Mouse (Mus musculus): ENCODE results near the gene Pear1.
A peak's percentile ranks its signal among the peaks of the same experiment; 100 is the strongest.

Gene Pear1

GRCm38 (mm10) chr3:87763683-87764289 is 60.3 kb downstream of the Pear1 start:
- no peak for DNase-seq

GRCm38 (mm10) chr3:87763202-87763601 is 60.9 kb downstream of the Pear1 start:
- DNase-seq = no peak

GRCm38 (mm10) chr3:87761408-87762375 is 62.4 kb downstream of the Pear1 start:
- no peak for DNase-seq

- DNase-seq = no peak
Observed at GRCm38 (mm10) chr3:87758641-87759040, 65.5 kb downstream of the Pear1 start.

- no peak for DNase-seq
Observed at GRCm38 (mm10) chr3:87756488-87756887, 67.6 kb downstream of the Pear1 start.

- DNase-seq = peak; percentile 90
Observed at GRCm38 (mm10) chr3:87755964-87756363, 68.1 kb downstream of the Pear1 start.

GRCm38 (mm10) chr3:87753829-87754228 is 70.3 kb downstream of the Pear1 start:
- DNase-seq = no peak

- DNase-seq = no peak
Observed at GRCm38 (mm10) chr3:87752567-87752966, 71.5 kb downstream of the Pear1 start.

- no peak for DNase-seq
Observed at GRCm38 (mm10) chr3:87749977-87750376, 74.1 kb downstream of the Pear1 start.

- peak; percentile 56 to 59 for DNase-seq
Observed at GRCm38 (mm10) chr3:87749036-87749435, 75.1 kb downstream of the Pear1 start.

- DNase-seq = no peak
Observed at GRCm38 (mm10) chr3:87748431-87748830, 75.7 kb downstream of the Pear1 start, which contains the start of gene Lrrc71. TSS of gene Lrrc71 (minus strand) at chr3:87748625.

GRCm38 (mm10) chr3:87745036-87745659 is 79.0 kb downstream of the Pear1 start:
- DNase-seq = no peak

GRCm38 (mm10) chr3:87743927-87744326 is 80.2 kb downstream of the Pear1 start:
- DNase-seq = peak; percentile 37 to 43

- peak; percentile 65 to 70 for DNase-seq
Observed at GRCm38 (mm10) chr3:87742735-87743134, 81.4 kb downstream of the Pear1 start.

- DNase-seq = no peak
Observed at GRCm38 (mm10) chr3:87742013-87742412, 82.1 kb downstream of the Pear1 start.

GRCm38 (mm10) chr3:87738906-87739305 is 85.2 kb downstream of the Pear1 start:
- no peak for DNase-seq

- DNase-seq = no peak
Observed at GRCm38 (mm10) chr3:87735335-87735734, 88.8 kb downstream of the Pear1 start.

GRCm38 (mm10) chr3:87733984-87734761 is 89.9 kb downstream of the Pear1 start:
- DNase-seq = no peak

GRCm38 (mm10) chr3:87733098-87733497 is 91.0 kb downstream of the Pear1 start:
- no peak for DNase-seq

- no peak for DNase-seq
Observed at GRCm38 (mm10) chr3:87728696-87729095, 95.4 kb downstream of the Pear1 start.

GRCm38 (mm10) chr3:87726191-87726590 is 97.9 kb downstream of the Pear1 start:
- DNase-seq = no peak

GRCm38 (mm10) chr3:87725396-87726160 is 98.5 kb downstream of the Pear1 start:
- DNase-seq = no peak
